In genomic region chr1:134524424-134524823, GRCm38 (mm10) we compare ENCODE assay signal across 10 mouse cellular contexts. TPM values are rescaled to one million over a fixed set of nuclear protein-coding genes. Genes with fewer than 3 reads are reported as not detected.
A peak's percentile ranks its signal among the peaks of the same experiment; 100 is the strongest.
DNase-seq lines count a peak whose midpoint lies in the region; ATAC-seq and TF ChIP-seq lines count a peak whose summit lies in the region.
"Had no signal": no experiment of that assay in that cellular context is flagged by ENCODE, and none has a peak within 500 bp of the region (broad histone marks: within the 10 kb centered on the region; RNA-seq: fewer than 3 reads in every experiment).

No protein-coding gene starts in this region.

- TF ChIP-seq EP300 in CH12.LX (IDR thresholded peaks at IDR 0.05; ENCODE audit: low read length): no peak

- TF ChIP-seq RAD21 in CH12.LX (IDR thresholded peaks at IDR 0.05; ENCODE audit: low read depth, low read length): peak; percentile 54

- no peaks in the 10 kb centered on the region for H3K79me2 ChIP-seq in CH12.LX (replicated peaks; ENCODE audit: control insufficient read depth, extremely low read depth, insufficient read depth, poor library complexity, severe bottlenecking)

- peak; percentile 46 for TF ChIP-seq CTCF in hindbrain, postnatal 0 days (IDR thresholded peaks at IDR 0.05; ENCODE audit: low read depth)
- TF ChIP-seq CTCF in CH12.LX (conservative IDR thresholded peaks at IDR 0.05 in 1 of 2, IDR thresholded peaks at IDR 0.05 in 1 of 2; ENCODE audit: low read depth in 2 of 2, low read length in 2 of 2): peak; percentile 36 to 77; a peak in 3 of 4 replicates
- TF ChIP-seq CTCF in brain, embryonic 14.5 days (IDR thresholded peaks at IDR 0.05; ENCODE audit: borderline replicate concordance, extremely low read depth, insufficient read depth, insufficient read length): peak; percentile 44; the same call in 1 of the 2 replicates

- DNase-seq in hindbrain, postnatal 0 days (ENCODE audit: low spot score): peak; percentile 6
- no peak for DNase-seq in hindbrain, embryonic 10.5 days (ENCODE audit: low spot score)
- peak; percentile 53 for DNase-seq in CH12.LX (ENCODE audit: extremely low read depth)
- DNase-seq in brain, embryonic 14.5 days (ENCODE audit: low read depth): no peak
- no peak for DNase-seq in cerebellum, adult 11 months
- no peak for DNase-seq in right cerebral cortex, adult 2 months (ENCODE audit: low spot score in 2 of 2)
- DNase-seq in left cerebral cortex, adult 11 months (ENCODE audit: low spot score): no peak

- TF ChIP-seq POLR2A in CH12.LX (IDR thresholded peaks at IDR 0.05; ENCODE audit: low read depth, low read length): no peak
- TF ChIP-seq POLR2A in brain, embryonic 14.5 days (IDR thresholded peaks at IDR 0.05; ENCODE audit: borderline replicate concordance, extremely low read depth, insufficient read depth, insufficient read length, poor library complexity, severe bottlenecking): no peak

- ATAC-seq in hindbrain, postnatal 0 days: no peak
- ATAC-seq in monocyte, adult 5-6 weeks (replicated peaks; ENCODE audit: insufficient number of reproducible peaks, low FRiP score, low TSS enrichment, poor library complexity, severe bottlenecking): peak; percentile 56; the same call in 1 of the 2 replicates

- in situ Hi-C loops in CH12.LX (cut with MboI; ENCODE audit: low pct_ligation_motif_present, low pct_unique_long_range_greater_than_20kb, low sequenced_read_pairs): no loop called here

- H3K27ac ChIP-seq in hindbrain, postnatal 0 days: no peak overlapping the region
- no peak overlapping the region for H3K27ac ChIP-seq in hindbrain, embryonic 10.5 days
- H3K27ac ChIP-seq in CH12.LX (ENCODE audit: insufficient read depth, low read depth): no peak overlapping the region

- no peaks in the 10 kb centered on the region for H3K4me1 ChIP-seq in hindbrain, postnatal 0 days (ENCODE audit: insufficient read depth, low read length)
- H3K4me1 ChIP-seq in hindbrain, embryonic 10.5 days (replicated peaks): no peaks in the 10 kb centered on the region
- no peaks in the 10 kb centered on the region for H3K4me1 ChIP-seq in CH12.LX (ENCODE audit: control insufficient read depth in 1 of 2, insufficient read depth in 2 of 2)

- no peaks in the 10 kb centered on the region for H3K36me3 ChIP-seq in hindbrain, postnatal 0 days (ENCODE audit: insufficient read depth, low read length)
- no peaks in the 10 kb centered on the region for H3K36me3 ChIP-seq in hindbrain, embryonic 10.5 days
- H3K36me3 ChIP-seq in CH12.LX (replicated peaks in 1 of 2; ENCODE audit: control insufficient read depth in 1 of 2, insufficient read depth in 1 of 2, low read length in 1 of 2): no peaks in the 10 kb centered on the region

- H3K4me3 ChIP-seq in hindbrain, postnatal 0 days (ENCODE audit: low read length): no peak overlapping the region
- H3K4me3 ChIP-seq in hindbrain, embryonic 10.5 days: no peak overlapping the region
- no peak overlapping the region for H3K4me3 ChIP-seq in CH12.LX (replicated peaks in 1 of 3; ENCODE audit: low read depth in 2 of 3, low read length in 2 of 3, poor library complexity in 1 of 3)

- no peaks in the 10 kb centered on the region for H3K27me3 ChIP-seq in hindbrain, postnatal 0 days (ENCODE audit: insufficient read depth, low read length)
- no peaks in the 10 kb centered on the region for H3K27me3 ChIP-seq in hindbrain, embryonic 10.5 days (ENCODE audit: insufficient read depth, poor library complexity, severe bottlenecking)
- H3K27me3 ChIP-seq in CH12.LX (replicated peaks): no peaks in the 10 kb centered on the region

- H3K9ac ChIP-seq in hindbrain, postnatal 0 days (replicated peaks; ENCODE audit: low read length): no peak overlapping the region
- no peak overlapping the region for H3K9ac ChIP-seq in CH12.LX (ENCODE audit: insufficient read depth, low read depth)

- H3K9me3 ChIP-seq in hindbrain, postnatal 0 days (ENCODE audit: low read length): no peaks in the 10 kb centered on the region
- H3K9me3 ChIP-seq in hindbrain, embryonic 10.5 days: no peaks in the 10 kb centered on the region
- no peaks in the 10 kb centered on the region for H3K9me3 ChIP-seq in CH12.LX (replicated peaks; ENCODE audit: low read length)

- no peak overlapping the region for H3K4me2 ChIP-seq in hindbrain, postnatal 0 days (ENCODE audit: low read depth, low read length)
- no peak overlapping the region for H3K4me2 ChIP-seq in CH12.LX (ENCODE audit: insufficient read depth, low read depth, poor library complexity, severe bottlenecking)

- 71% methylated on average over 5 of the region's 5 CpGs for WGBS in hindbrain, postnatal 0 days
- WGBS in hindbrain, embryonic 10.5 days: 73% methylated on average over 5 of the region's 5 CpGs

- dilution Hi-C loops in CH12.LX (cut with MboI; ENCODE audit: extremely low pct_ligation_motif_present, extremely low pct_unique_long_range_greater_than_20kb, low sequenced_read_pairs): no loop called here

TF ChIP-seq in CH12.LX, 34 proteins besides CTCF, POLR2A, EP300 and RAD21:
- no peak for TF ChIP-seq USF2 (conservative IDR thresholded peaks at IDR 0.05; ENCODE audit: low read depth, low read length)
- TF ChIP-seq SMC3 (IDR thresholded peaks at IDR 0.05; ENCODE audit: low read depth, low read length): peak; percentile 57

RNA-seq across cellular contexts. Expression of gene Mgat4e, which starts 25.1 kb away (rescaled TPM):
- total RNA-seq in hindbrain, postnatal 0 days (2014; rRNA removed): 0.18 TPM in 1 of 2 replicates, not detected in the other
- polyA plus RNA-seq in hindbrain, postnatal 0 days (2015; fragmentation: Nextera tagmentation; extraction: Ambion mirVana): not detected in 2 replicates
- not detected in 2 replicates for polyA plus RNA-seq in hindbrain, embryonic 10.5 days (2016; fragmentation: Nextera tagmentation; extraction: Ambion mirVana)
- total RNA-seq in CH12.LX (2012; rRNA removed) (0.08 TPM in 1 of 2 replicates, not detected in the other), CH12.LX (2014; rRNA removed) (not detected in 2 replicates)
- not detected in 2 replicates for polyA plus RNA-seq in CH12.LX (2012; ENCODE audit: insufficient read length, low read depth)
- 0.15 TPM in 1 of 2 replicates, not detected in the other for polyA plus RNA-seq in brain, embryonic 14.5 days (2012; rRNA removed)
- not detected in 3 replicates for total RNA-seq in monocyte, adult 5-6 weeks (2017)
- polyA plus RNA-seq: heart, embryonic 16.5 days; liver, embryonic 16.5 days had no signal

RNA-seq across cellular contexts. Expression of gene Rabif, which starts 30.0 kb away (rescaled TPM):
- 32.8 and 37.6 TPM in 2 replicates for total RNA-seq in hindbrain, postnatal 0 days (2014; rRNA removed)
- 68.6 and 69.2 TPM in 2 replicates for polyA plus RNA-seq in hindbrain, postnatal 0 days (2015; fragmentation: Nextera tagmentation; extraction: Ambion mirVana)
- 43.8 and 45.0 TPM in 2 replicates for polyA plus RNA-seq in hindbrain, embryonic 10.5 days (2016; fragmentation: Nextera tagmentation; extraction: Ambion mirVana)
- total RNA-seq in CH12.LX (2012; rRNA removed): 12.5 and 14.6 TPM in 2 replicates
- 22.4 and 23.4 TPM in 2 replicates for total RNA-seq in CH12.LX (2014; rRNA removed)
- polyA plus RNA-seq in CH12.LX (2012; ENCODE audit: insufficient read length, low read depth): 17.2 and 22.9 TPM in 2 replicates
- polyA plus RNA-seq in brain, embryonic 14.5 days (2012; rRNA removed): 36.9 and 39.5 TPM in 2 replicates
- 20.7 to 26.9 TPM (median 26.7 TPM) in 3 replicates for total RNA-seq in monocyte, adult 5-6 weeks (2017)

RNA-seq across cellular contexts. Expression of gene Kdm5b, which starts 35.5 kb away (rescaled TPM):
- total RNA-seq in hindbrain, postnatal 0 days (2014; rRNA removed): 55.7 and 59.2 TPM in 2 replicates
- 41.9 and 42.1 TPM in 2 replicates for polyA plus RNA-seq in hindbrain, postnatal 0 days (2015; fragmentation: Nextera tagmentation; extraction: Ambion mirVana)
- 69.9 and 71.6 TPM in 2 replicates for polyA plus RNA-seq in hindbrain, embryonic 10.5 days (2016; fragmentation: Nextera tagmentation; extraction: Ambion mirVana)
- total RNA-seq in CH12.LX (2012; rRNA removed): 8.9 and 14.3 TPM in 2 replicates
- 1.8 and 1.9 TPM in 2 replicates for total RNA-seq in CH12.LX (2014; rRNA removed)
- polyA plus RNA-seq in CH12.LX (2012; ENCODE audit: insufficient read length, low read depth): 4.1 and 5.8 TPM in 2 replicates
- 48.9 and 70.8 TPM in 2 replicates for polyA plus RNA-seq in brain, embryonic 14.5 days (2012; rRNA removed)
- total RNA-seq in monocyte, adult 5-6 weeks (2017): 22.2 to 37.2 TPM (median 32.1 TPM) in 3 replicates

Comparison
In these comparisons a context has a peak if more than half of its experiments do, and no peak if none do; other contexts are left out.
1. DNase-seq: peak in hindbrain, postnatal 0 days (single experiment) and CH12.LX (single experiment); none in hindbrain, embryonic 10.5 days (single experiment), brain, embryonic 14.5 days (single experiment), cerebellum, adult 11 months (single experiment), right cerebral cortex, adult 2 months (0 of 2) and left cerebral cortex, adult 11 months (single experiment).
2. Peak in every context shown above with its lines, with median percentiles within 50 percentile points of each other: CTCF ChIP-seq.